Mouse (Mus musculus): ENCODE measurements around the gene Gm5800.
"Not testable (repeated sequence)": the region's sequence is repeated elsewhere in the genome, so short reads cannot be mapped to it uniquely, and the experiment has no call there.

The Gm5800 gene

DNA sequence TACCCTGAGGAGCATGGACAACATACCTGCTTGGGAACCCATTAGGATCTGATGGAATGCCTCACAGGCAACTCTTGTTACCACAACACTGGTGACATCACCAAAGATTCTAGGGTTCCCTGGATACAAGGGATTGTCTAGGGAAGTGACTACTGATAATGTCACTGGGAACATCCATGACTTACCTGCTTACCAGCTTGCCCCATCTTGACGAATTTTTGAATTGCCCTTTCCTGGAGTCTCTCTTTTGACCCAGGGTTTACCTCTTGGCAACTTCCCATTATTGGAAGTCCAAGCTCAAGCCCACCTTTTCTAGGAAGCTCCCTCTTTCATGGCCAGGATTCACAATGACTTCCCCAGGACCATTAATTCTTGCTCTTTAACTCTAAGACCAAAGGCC, at the start of gene Gm5800:
Gm5800 (minus strand) TSS at position 101 of the 400 bp plus-strand sequence.
- DNase-seq: no peak

DNA sequence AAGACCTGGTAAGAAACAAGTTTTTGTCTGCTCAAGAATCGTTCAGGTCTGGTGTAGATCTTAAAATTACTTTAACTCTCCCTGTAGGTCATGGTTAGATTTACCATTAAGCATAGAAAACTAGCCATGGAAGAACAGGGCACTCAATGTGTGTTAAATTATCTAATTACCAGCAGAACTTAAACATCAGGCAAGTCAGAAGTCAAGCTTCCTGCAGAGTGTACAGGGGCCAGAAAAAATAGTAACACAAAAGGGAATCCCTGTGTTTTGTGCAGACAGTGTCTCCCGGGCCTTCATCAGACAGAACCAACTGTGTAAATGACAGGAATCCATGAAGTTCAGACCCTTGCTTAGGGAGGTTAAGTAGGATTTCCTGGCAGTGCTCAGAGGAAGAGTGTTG, 39.0 kb upstream of the Gm5800 start:
- DNase-seq: no peak

DNA sequence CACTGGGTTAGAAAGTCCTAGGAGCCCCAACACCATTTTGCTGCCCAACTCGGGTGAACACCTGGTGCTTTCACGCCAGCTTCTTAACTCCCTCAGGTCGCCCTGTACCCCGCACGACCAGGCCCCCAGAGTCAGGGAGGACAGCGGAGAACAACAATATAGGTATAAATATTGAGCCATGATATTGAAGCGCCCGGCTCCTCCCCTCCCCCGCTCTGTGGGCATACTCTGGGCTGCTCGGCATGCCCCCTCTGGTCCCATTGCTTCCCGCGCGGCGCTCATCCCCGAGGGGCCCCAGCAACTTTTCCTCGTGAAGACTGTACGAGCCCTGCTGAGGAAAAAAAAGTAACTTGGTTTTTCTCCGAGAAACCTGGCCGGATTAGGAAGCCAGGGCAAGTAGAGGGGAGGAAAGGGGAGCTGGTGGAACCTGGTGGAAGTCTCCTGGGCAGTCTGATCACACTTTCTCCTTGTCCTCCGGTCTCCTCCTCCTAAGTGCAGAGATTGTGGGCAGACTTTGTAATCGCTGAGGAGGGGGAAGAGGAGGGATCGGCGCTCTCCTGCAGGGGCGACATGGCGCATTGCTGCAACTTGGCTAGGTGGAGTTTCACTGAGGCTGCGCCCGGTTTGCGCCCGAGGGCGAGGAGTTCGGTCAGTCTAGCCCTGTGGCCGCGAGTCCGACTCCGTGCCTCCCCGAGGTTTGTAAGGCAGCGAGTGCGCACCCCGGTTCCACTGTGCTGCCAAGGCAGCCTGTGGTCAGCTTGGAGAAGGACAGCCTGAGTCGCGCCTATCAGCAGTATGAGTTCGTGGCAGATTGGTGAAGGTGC, 23.6 kb upstream of the Gm5800 start:
- DNase-seq: peak in 1 of 2 experiments; percentile 5

DNA sequence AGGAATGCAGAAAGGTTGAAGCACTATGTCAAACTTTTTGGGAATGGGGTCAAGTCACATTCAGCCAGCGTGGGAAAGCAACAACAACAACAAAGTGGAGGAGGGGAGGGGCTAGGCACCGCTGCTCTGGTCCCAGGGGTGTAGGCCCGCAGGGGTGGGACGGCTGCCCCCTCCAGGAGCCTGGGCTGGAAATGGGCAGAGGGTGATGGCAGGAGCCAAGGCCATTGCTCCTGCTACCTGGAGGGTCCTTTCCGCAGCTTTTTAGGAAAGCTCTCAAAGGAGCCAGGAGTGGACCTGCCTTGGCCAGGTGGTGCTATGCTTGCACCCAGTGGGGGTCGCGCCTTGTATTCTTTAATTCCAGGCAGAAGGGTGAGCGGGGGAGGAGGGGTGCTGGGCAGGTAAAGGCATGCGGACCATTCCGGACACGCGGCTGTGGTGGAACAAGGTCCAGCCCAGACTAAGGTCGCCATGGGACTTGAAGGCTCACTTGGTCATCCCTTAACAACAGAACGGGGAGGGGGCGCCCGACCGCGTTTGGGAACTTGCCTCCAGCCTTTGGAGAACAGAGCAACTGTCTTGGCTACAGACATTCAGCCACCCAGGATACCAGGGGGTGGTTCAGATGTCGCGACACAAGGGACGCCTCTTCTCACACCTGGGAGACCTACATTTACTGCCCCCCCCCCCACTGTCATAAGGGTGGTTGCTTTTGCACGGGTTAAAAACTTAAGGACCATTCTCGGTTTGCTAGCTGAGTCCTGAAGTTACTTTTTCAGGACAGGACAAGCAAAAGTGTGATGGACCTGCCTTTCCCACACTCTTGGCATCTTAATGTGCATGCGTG, 22.4 kb upstream of the Gm5800 start:
- no peak for DNase-seq

DNA sequence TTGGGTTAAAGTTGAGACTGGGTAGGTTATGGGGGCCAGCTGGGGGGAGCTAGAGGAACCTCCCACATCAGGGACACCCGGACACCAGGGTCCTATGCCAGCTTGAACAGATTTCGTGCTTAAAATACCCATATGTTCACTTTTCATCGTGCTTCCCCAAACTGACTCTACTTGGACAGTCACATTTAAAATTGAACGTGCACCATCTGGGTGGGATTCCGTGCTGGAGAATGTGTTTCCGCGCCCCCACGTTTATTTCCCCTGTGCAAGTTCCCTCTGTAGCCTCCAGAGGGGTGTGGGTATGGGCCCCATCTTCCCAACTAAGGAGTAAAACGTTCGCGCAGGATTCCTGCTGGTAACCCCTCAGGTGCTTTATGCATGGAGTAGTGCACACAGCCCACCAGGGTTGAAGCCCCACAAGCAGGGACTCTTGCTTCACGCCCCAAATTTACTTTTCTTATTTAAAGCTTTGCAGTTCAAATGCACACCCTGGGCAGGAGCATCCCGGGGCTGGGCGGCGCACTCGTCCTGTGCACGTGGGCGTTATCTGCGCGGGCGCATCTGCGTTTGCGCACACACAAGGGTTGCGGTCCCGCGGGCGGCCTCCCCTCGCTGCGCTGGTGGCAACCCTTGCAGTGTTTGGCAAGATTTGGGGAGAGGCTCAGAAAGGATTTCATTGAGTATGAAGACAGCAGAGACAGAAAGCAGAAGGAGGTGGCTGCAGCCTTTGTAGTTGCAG, 21.6 kb upstream of the Gm5800 start:
- DNase-seq: no peak

DNA sequence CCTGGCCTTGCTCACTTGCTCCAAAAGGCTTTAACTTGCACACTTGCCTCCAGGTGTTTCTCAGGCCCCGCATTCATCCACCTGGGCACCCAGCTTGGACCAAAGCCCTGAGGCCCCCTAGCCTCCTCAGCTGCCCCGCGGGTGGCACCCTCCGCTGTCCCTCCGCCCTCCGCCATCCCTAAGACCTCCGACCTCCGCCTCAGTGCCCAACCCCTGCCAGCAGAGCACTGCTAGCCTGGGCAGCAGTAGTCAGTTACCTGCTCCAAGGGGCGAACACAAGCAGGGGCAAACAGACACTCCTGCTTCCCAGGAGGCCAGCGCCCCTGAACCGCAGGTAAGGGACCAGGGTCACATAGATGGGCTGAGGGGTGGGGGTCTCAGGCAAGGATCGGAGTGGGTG, 21.0 kb upstream of the Gm5800 start:
- DNase-seq: no peak

DNA sequence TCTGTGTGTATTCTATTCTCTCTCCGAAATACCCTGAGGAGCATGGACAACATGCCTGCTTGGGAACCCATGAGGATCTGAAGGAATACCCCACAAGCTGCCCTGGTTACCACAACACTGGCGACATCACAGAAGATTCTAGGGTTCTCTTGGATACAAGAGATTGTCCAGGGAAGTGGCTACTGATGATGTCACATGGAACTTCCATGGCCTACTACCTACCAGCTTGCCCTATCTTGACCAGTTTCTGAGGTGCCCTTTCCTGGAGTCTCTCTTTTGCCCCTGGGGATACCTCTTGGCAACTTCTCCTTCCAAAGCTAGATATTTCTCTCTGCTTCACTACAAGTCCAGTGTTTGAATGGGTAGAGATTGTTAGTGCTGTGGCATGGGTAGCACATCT, 21.6 kb downstream of the Gm5800 start, which contains the start of gene Gm17079:
Gm17079 (minus strand) TSS at position 101 of the 400 bp plus-strand sequence.
- not testable (repeated sequence) for DNase-seq

DNA sequence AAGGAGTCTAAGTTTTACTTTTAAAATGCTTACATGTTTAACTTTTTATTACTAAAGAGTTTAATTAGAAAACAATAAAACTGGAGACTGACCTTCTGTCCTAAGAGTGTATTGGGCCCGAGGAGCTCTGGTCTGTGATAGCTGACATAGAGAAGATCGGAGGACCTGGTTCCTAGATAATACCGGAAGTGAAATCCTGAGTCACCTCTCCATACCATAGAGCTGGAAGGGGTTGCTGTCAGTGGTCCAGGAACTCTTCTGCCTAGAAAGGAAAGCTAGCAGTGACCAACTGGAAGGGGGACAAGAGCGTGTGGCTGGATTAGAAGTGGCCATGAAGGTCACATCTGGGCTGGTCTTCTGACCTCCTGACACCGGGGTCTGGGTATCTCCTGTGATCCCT, 39.7 kb downstream of the Gm5800 start:
- DNase-seq: no peak
